Mouse (Mus musculus) G1E-ER4 (cell line): ENCODE data around the gene Asb6. TPM values are rescaled to one million over a fixed set of nuclear protein-coding genes. Genes with fewer than 3 reads are reported as not detected.

Experiments
- GATA1 ChIP-seq: IDR thresholded peaks from one replicate; pipeline ENCODE4 v1.8.0; 2012; ENCODE audit warnings: low read length, inconsistent platforms
- polyA plus RNA-seq: library from polyadenylated mRNA; stranded (reverse); fragments of >175 nt; gene quantifications from 2 replicates; pipeline ENCODE4 v1.2.3, GENCODE M21; 2012

Asb6 gene
- polyA plus RNA-seq, 1 experiment: 44.5 TPM

DNA sequence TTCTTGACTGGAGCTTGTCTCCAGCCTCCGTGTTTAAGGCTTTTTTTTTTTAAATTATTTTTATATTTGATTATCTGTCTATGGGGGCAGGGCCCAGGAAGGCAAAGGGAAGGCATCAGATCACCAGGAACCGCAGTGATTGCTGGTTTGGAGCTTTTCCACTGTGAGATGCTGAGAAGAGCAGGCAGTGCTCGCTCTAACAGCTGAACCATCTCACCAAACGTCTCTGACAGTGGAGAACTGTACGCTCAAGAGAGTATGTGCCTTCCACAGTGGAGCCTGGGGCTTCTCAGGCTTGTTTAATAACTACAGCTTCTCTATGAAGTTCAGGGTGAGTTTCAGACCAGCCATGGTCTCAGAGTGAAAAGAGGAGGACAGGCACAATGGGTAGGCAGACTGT, 20.6 kb downstream of the Asb6 start:
- TF ChIP-seq GATA1: no peak

DNA sequence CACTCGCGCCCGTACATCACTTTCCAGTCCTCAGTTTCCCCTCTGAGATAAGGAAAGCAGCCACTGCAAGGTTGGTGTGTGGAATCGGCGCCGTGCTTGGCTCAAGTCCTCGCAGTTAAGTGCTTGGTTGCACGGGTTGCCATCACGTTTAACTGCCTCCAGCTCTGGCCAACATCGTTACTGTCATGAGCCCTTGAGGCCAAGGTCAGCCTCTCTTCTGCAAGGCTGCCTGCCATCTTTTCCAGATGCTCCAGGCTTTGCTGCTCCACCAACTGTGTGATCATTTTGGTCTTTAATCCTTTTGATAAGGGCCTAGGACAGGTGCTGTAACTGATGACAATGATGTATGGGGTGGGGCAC, 21.9 kb downstream of the Asb6 start:
- no peak for TF ChIP-seq GATA1

DNA sequence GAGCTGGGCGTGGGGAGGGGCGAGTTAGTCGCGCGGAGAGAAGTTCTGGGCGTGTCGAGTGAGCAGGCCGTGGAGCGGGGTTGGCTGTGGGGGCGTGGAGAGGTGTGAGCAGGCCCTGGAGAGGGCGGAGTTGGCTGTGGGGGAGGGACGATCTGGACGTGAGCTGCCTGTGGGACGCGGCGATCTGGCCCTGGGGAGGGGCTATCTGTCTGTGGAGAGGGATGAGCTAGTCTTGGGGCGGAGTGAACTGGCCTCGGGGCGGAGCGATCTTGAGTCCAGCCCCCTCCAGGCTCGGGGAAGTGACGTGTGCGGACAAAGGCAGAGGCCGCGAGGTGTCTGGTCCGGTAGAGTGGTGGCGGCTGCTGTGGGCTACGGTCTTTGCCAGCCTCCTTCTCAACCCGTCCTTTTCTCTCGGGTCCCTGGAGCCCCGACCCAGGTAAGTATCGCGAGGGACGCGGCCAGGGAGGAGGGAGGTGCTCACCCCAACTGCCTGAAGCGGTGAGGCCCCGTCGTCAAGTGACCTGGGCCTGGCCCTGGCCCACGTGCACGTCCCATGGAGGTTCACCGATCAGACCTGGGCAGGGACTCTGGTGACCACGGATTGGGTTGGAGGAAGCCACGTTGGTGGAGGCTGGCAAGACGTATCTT, 22.4 kb downstream of the Asb6 start, which contains the start of gene Ntmt1:
Gene Ntmt1 (plus strand): TSS at position 179 of the 648 bp plus-strand sequence.
- TF ChIP-seq GATA1: no peak

DNA sequence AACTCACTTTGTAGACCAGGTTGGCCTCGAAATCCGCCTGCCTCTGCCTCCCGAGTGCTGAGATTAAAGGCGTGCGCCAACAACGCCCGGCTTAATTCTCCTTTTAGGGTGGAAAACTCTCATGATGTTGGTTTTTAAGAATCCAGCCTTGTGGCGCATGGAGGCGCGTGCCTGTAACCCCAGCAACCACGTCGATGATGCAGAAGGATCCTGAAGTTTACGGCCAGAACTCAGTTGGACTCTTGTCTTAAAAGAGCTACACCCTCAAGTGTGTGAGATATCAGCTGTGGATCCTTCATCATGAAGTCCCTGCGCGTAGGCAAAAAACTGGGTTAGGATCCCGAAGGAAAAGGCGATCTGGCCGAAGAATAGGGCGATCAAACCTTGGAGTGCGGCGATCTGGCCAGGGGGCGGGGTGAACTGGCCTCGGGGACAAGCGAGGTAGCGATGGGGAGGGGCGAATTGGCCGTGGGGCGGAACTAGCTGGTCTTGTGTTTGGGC, 22.9 kb downstream of the Asb6 start:
- TF ChIP-seq GATA1: no peak

DNA sequence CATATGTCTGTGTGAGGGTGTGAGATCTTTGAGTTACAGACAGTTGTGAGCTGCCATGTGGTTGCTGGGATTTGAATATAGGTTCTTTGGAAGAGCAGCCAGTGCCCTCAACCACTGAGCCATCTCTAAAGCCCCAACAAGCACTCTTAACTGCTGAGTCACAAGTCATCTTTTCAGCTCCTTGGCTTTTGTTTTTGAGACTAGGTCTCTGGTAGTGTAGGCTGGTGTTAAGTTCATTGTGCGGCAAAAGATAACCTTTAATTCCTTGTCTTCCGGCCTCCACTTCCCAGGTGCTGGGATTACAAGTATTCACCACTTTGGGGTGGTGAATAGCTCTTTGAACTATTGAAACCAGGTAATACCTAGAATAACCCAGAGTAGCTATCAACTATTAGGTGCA, 24.1 kb downstream of the Asb6 start:
- TF ChIP-seq GATA1: no peak

DNA sequence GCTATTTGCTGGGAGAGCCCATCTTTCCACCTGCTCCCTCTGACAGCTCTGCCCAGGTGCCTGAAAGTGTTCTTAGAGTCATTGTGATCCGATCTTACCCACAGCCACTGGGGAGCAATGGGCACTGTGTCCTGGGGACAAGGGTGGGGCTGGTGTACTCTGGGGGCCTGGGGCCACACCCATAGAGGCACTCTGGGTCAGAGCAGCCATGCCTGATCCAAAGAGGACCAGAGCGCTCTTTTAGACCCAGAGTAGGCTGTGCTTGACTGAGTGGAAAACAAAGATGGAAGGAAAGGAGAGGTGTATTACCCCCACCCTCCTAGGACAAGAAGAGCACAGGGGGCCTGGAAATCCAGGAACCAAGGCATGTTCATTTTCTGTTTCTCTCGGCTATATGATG, 26.5 kb downstream of the Asb6 start, which contains the start of gene 1700001O22Rik:
Gene 1700001O22Rik (minus strand): TSS at position 58 of the 400 bp plus-strand sequence.
- TF ChIP-seq GATA1: no peak

DNA sequence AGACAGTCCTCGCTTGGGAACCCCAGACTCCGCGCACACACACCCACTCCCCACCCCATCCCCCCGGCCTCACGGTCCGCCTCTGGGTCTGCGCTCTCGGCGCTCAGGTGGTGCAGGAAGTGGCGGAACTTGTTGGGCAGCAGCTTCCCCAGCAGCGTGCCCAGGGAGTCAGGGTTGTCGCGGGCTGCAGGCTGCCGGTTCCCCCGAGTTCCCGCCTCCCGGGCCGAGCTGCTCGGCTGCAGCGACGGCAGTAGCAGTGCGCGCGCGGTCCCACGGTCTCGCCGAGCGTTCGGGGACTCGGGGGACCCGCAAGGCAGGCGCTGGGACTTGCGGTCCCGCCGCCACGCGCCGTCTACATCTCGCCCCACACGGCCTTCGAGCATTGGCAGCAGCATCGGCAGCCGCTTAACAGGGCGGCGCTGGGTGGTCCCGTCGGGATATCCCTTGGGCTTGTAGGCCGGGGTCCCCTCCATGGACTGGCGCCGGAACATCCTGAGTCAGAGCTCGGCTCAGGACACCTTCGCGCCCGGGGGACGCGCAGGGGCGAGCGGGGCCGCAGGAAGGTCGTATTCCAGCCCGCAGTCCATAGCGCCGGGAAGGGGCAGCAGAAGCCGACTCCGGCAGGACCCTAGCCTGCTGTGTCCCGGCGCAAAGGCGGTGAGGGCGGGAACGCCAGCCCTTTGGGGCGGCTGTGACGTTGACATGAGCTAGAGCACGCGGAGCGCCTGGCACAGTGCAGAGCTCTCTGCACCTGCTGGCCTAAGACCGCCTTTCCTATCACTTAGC, 28.9 kb downstream of the Asb6 start:
- no peak for TF ChIP-seq GATA1

DNA sequence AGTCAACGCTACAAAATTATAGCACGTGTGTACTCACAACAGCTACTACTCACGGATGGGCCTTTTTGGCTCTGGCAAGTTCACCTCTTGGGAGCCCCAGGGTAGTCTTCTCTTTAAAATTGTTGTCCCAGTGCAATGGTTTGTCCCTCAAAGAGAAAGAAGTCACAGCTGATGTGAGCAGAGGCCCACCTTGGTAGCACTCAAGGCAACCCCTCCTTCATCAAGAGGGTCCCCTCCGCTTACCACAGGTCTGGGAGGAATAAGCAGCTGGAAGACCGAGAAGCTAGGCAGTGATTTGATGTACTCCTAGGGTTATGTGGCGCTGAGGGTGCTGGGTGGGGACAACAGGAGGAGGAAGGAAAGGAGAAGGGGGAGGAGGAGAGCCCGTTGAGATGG, 29.5 kb downstream of the Asb6 start:
- no peak for TF ChIP-seq GATA1

DNA sequence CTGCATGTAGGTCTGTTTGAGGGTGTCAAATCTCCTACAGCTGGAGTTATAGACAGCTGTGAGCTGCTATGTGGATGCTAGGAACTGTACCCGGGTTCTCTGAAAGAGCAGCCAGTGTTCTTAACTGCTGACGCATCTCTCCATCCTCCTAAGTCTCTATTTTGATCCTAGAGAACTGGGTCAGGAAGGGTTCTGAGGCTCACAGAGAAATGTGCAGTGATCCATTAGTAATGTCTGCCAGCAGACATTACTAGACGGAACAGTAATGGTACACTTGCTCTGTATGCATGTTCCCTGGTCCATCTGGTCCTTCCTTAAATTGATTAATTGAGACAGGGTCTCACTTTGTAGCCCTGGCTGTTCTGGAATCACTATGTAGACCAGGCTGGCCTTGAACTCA, 30.7 kb downstream of the Asb6 start:
- TF ChIP-seq GATA1: no peak

DNA sequence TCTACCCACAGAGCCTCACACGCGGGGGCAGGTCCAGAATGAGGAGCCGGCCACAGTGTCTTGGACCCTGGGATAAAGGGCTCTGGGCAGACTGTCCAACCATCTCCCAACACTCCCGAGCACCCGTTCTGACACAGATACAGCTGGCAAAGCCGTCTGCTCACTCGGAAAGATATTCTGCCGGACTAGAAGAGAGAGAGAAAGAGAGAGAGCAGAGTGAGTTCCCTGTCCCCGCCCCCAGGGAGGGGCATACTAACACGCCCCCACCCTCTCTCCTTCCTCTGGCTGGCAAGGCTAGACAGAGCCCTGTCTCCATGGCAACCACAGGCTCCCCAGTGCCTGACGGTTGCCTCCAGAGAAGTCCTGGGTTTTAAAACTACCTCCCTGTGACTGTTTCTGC, 33.8 kb downstream of the Asb6 start:
- TF ChIP-seq GATA1: no peak

DNA sequence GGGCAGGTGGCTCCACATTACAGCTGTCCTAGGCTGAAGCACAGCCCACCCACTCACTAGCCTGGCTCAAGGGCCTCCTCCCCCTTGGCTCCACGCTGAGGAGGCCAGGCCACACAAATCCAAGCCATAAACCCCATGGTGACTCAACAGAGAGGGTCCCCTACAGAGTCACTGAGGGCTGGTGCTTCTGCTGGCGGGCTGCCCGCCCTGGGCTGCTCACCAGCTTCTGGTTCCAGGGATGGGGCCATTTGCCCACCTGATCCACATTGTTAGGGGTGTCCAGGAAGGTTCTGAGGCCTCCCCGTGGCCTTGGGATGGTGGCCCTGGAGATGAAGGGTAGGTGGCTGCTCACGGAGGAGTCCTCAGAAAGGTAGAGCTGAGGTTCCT, 34.3 kb downstream of the Asb6 start:
- TF ChIP-seq GATA1: no peak

DNA sequence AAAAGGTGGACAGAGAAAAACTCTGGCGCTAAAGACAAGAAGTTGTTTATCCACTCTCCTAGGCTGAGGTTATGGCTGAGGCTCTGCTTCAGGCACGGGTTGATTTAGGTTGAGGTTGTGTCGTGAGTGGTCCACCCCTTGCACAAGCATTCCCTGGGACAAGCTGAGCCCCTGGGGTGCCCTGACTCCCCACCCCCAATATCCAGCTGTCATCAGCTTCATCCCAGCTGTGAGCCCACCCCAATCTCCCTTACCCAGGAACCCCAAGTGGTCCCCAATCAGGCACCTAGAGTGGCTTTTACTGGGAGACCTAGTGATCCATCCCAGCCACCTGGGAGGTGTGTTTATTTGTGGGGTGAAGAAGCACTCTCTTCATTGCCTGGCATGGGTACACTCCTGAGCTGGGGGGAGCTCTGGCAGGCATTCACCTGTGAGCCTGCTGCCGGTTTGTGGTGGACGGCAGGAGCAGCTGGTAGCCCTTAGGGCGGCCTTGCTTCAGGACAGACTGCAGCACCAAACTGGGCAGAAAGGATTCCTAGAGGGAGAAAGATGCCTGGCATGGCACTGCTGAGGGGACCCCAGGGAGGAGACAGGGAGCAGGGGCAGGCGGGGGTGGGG, 34.8 kb downstream of the Asb6 start:
- no peak for TF ChIP-seq GATA1

DNA sequence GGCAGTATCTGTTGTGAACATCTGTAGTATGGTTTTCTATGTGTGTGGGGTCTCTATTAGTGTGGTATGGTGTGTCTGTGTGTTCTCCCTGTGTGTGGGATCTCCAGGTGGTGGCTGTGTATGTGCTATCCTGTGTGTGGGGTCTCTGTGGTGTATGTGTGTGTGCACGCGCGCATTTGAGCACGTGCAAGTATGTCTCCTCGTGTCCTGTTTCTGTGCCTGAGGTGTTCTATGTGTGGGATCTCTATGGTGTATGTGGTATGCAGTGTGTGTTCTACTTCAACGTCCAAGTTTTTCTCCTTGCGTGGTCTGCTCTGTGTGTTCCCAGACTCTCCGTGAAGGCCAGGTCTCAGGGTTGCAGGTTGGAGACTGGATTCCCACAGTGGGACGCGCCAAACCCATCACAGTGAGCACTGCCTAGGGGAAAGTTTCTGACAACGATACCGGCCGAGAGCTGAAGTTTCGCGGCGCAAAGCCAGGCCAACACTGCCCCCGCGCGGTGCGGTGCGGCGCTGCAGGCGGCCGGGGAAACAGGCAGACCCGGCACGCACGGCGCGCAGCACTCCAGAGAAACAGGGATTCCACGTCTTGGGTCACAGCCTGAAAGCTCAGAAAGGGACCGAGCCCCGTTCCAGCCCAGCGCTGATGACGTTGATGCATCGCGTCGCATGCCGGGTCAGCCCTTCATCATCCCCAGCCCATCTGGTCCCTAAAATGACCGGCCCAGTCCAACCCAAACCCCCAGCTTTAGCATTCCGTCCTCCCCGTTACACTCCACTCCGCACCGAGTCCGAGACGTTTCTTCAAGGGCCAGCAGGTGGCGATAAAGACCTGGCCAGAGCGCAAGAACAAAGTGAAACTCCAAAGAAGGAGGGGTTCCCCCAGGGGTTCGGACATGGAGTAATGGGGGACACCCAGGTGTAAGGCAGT, 35.7 kb downstream of the Asb6 start:
- TF ChIP-seq GATA1: no peak

DNA sequence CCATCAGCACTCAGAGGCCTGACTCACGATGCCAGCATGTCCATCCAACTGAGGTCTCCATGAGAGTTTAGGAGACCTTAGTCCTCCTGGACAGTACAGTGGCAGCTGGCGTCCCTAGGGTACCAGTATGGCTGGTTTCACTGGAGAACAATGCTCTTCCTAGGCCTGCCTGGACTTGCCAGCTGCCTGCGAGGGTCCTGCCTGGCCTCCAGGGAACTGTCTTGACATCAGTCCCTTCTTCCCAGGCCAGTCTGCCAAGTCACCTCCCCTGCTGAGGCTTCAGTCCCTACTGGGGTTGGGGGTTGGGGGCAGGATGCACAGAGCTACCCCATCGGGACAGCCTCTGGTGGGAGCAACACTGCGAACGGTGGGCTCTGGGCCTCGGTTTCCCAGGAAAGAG, 38.1 kb downstream of the Asb6 start:
- no peak for TF ChIP-seq GATA1

DNA sequence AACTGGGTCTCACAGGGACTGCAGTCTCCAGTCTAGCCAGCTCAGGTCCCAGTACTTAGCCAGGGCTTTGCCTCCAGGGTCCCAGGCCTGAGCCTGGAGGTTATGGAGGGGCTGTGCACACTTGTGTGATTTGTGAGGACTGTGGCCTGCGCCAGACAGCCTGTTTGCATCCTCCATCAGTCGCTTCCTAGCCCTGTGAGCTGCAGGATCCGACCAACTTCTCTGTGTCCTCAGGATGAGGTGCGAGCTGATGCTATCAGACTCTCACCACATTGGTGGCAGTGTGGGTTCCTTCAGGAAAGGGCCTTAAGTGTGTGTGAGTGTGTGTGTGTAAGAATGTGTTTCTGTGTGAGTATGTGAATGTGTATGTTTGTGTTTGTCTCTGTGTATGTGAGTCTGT, 42.7 kb downstream of the Asb6 start:
- no peak for TF ChIP-seq GATA1
